8 mouse cellular contexts compared by ENCODE assay signal in genomic region chr17:78736473-78736988, GRCm38 (mm10). TPM values are rescaled to one million over a fixed set of nuclear protein-coding genes. Genes with fewer than 3 reads are reported as not detected.
A peak's percentile ranks its signal among the peaks of the same experiment; 100 is the strongest.
DNase-seq lines count a peak whose midpoint lies in the region; ATAC-seq and TF ChIP-seq lines count a peak whose summit lies in the region.

No protein-coding gene starts in this region.

- H3K27ac ChIP-seq in forebrain, embryonic 11.5 days (ENCODE audit: low read depth, low read length), result peak overlapping the region; percentile 66; the same call in 1 of the 2 replicates
- H3K27ac ChIP-seq in heart, postnatal 0 days (ENCODE audit: low read depth), result peak overlapping the region; percentile 93
- peak overlapping the region; percentile 96 for H3K27ac ChIP-seq in liver, embryonic 16.5 days (ENCODE audit: low read length)
- peak overlapping the region; percentile 88 for H3K27ac ChIP-seq in neural tube, embryonic 13.5 days (replicated peaks)
- H3K27ac ChIP-seq in testis, adult 2 months (ENCODE audit: control insufficient read depth, insufficient read depth, low read depth, low read length), result peak overlapping the region; percentile 78

- H3K27me3 ChIP-seq in forebrain, embryonic 11.5 days (ENCODE audit: control insufficient read depth, insufficient read depth, low read length), result no peaks in the 10 kb centered on the region
- no peaks in the 10 kb centered on the region for H3K27me3 ChIP-seq in heart, postnatal 0 days (ENCODE audit: control insufficient read depth, insufficient read depth, low read length)
- H3K27me3 ChIP-seq in liver, embryonic 16.5 days (ENCODE audit: control insufficient read depth, insufficient read depth, low read depth, low read length), result no peaks in the 10 kb centered on the region
- no peaks in the 10 kb centered on the region for H3K27me3 ChIP-seq in neural tube, embryonic 13.5 days
- no peaks in the 10 kb centered on the region for H3K27me3 ChIP-seq in testis, adult 2 months (ENCODE audit: control insufficient read depth, insufficient read depth, low read length)

- peak overlapping the region; percentile 78 for H3K4me2 ChIP-seq in forebrain, embryonic 11.5 days (ENCODE audit: low read depth, low read length, severe bottlenecking)
- H3K4me2 ChIP-seq in heart, postnatal 0 days (ENCODE audit: low read depth, low read length), result peak overlapping the region; percentile 76
- H3K4me2 ChIP-seq in liver, embryonic 16.5 days (ENCODE audit: low read depth, low read length), result peak overlapping the region; percentile 89
- peak overlapping the region; percentile 78 for H3K4me2 ChIP-seq in neural tube, embryonic 13.5 days

- under 1% methylated on average over 60 of the region's 60 CpGs for WGBS in forebrain, embryonic 11.5 days
- under 1% methylated on average over 59 of the region's 60 CpGs for WGBS in heart, postnatal 0 days
- WGBS in liver, embryonic 16.5 days (ENCODE audit: insufficient replicate concordance), result under 1% methylated on average over 60 of the region's 60 CpGs
- WGBS in neural tube, embryonic 13.5 days, result under 1% methylated on average over 58 of the region's 60 CpGs

- TF ChIP-seq EP300 in heart, postnatal 0 days (IDR thresholded peaks at IDR 0.05; ENCODE audit: low read depth), result peak; percentile 62; the same call in 1 of the 2 replicates

- peak overlapping the region; percentile 93 for H3K9ac ChIP-seq in forebrain, embryonic 11.5 days (ENCODE audit: low read length)
- H3K9ac ChIP-seq in heart, postnatal 0 days (replicated peaks; ENCODE audit: low read depth, low read length), result peak overlapping the region; percentile 88
- H3K9ac ChIP-seq in liver, embryonic 16.5 days (ENCODE audit: low read depth, low read length), result peak overlapping the region; percentile 98
- H3K9ac ChIP-seq in neural tube, embryonic 13.5 days, result peak overlapping the region; percentile 95

- peak overlapping the region; percentile 88 for H3K4me3 ChIP-seq in forebrain, embryonic 11.5 days (ENCODE audit: low read depth, low read length)
- H3K4me3 ChIP-seq in heart, postnatal 0 days (ENCODE audit: low read depth, low read length), result peak overlapping the region; percentile 88
- peak overlapping the region; percentile 96 for H3K4me3 ChIP-seq in liver, embryonic 16.5 days (ENCODE audit: low read depth, low read length)
- H3K4me3 ChIP-seq in neural tube, embryonic 13.5 days, result peak overlapping the region; percentile 95
- H3K4me3 ChIP-seq in testis, adult 2 months (ENCODE audit: control insufficient read depth, low read depth, low read length), result peak overlapping the region; percentile 95

- no peaks in the 10 kb centered on the region for H3K9me3 ChIP-seq in forebrain, embryonic 11.5 days (ENCODE audit: control insufficient read depth, low read length)
- no peaks in the 10 kb centered on the region for H3K9me3 ChIP-seq in heart, postnatal 0 days (replicated peaks; ENCODE audit: control insufficient read depth, low read length)
- no peaks in the 10 kb centered on the region for H3K9me3 ChIP-seq in liver, embryonic 16.5 days (replicated peaks; ENCODE audit: control insufficient read depth, low read length)
- H3K9me3 ChIP-seq in neural tube, embryonic 13.5 days, result no peaks in the 10 kb centered on the region

- no peak for TF ChIP-seq CTCF in heart, postnatal 0 days (IDR thresholded peaks at IDR 0.05; ENCODE audit: low read depth)
- TF ChIP-seq CTCF in testis, adult 2 months (IDR thresholded peaks at IDR 0.05; ENCODE audit: control insufficient read depth, insufficient read depth, insufficient replicate concordance, low read depth, low read length), result no peak

- peak; percentile 80 for TF ChIP-seq POLR2A in testis, adult 2 months (IDR thresholded peaks at IDR 0.05; ENCODE audit: control insufficient read depth, low read depth, low read length)

- peak; percentile 99 to 100 for DNase-seq in CD8-positive naive resting alpha-beta T cell, adult 2 months (ENCODE audit: low read depth in 2 of 2, low spot score in 2 of 2)
- peak; percentile 97 for DNase-seq in c-Kit-positive CD71-negative TER-119-negative erythroid progenitor cells, embryonic 14.5 days (ENCODE audit: low read depth)
- peak; percentile 99 for DNase-seq in forebrain, embryonic 11.5 days (ENCODE audit: low spot score)
- DNase-seq in heart, postnatal 0 days (ENCODE audit: low spot score), result peak; percentile 97
- peak; percentile 100 for DNase-seq in kidney, postnatal 4 days

- peak; percentile 99 for ATAC-seq in forebrain, embryonic 11.5 days (replicated peaks; ENCODE audit: low FRiP score)
- peak; percentile 98 for ATAC-seq in heart, postnatal 0 days (ENCODE audit: insufficient read depth, low read depth)
- ATAC-seq in liver, embryonic 16.5 days (ENCODE audit: low read depth), result peak; percentile 98
- ATAC-seq in neural tube, embryonic 13.5 days (ENCODE audit: low read depth), result peak; percentile 98

- H3K4me1 ChIP-seq in forebrain, embryonic 11.5 days (replicated peaks; ENCODE audit: control insufficient read depth, insufficient read depth, low read length), result peaks cover 8% of the 10 kb centered on the region; the same call in 1 of the 2 replicates
- peaks cover 25% of the 10 kb centered on the region; the same call in 1 of the 2 replicates for H3K4me1 ChIP-seq in heart, postnatal 0 days (ENCODE audit: control insufficient read depth, insufficient read depth)
- peaks cover 18% of the 10 kb centered on the region for H3K4me1 ChIP-seq in liver, embryonic 16.5 days (ENCODE audit: control insufficient read depth, low read depth, low read length)
- H3K4me1 ChIP-seq in neural tube, embryonic 13.5 days (replicated peaks), result peaks cover 38% of the 10 kb centered on the region
- peaks cover 7% of the 10 kb centered on the region for H3K4me1 ChIP-seq in testis, adult 2 months (ENCODE audit: control insufficient read depth, insufficient read depth, low read length)

- H3K36me3 ChIP-seq in forebrain, embryonic 11.5 days (ENCODE audit: control insufficient read depth, insufficient read depth, low read length), result no peaks in the 10 kb centered on the region
- H3K36me3 ChIP-seq in heart, postnatal 0 days (replicated peaks; ENCODE audit: control insufficient read depth, insufficient read depth, low read length), result no peaks in the 10 kb centered on the region
- H3K36me3 ChIP-seq in liver, embryonic 16.5 days (ENCODE audit: control insufficient read depth, insufficient read depth), result no peaks in the 10 kb centered on the region
- H3K36me3 ChIP-seq in neural tube, embryonic 13.5 days, result no peaks in the 10 kb centered on the region
- no peaks in the 10 kb centered on the region for H3K36me3 ChIP-seq in testis, adult 2 months (ENCODE audit: control insufficient read depth, insufficient read depth, low read length)

RNA-seq across cellular contexts. Expression of gene Strn, which starts 0.5 kb away (rescaled TPM):
- polyA plus RNA-seq in forebrain, embryonic 11.5 days (2014; fragmentation: Nextera tagmentation; extraction: Ambion mirVana), result 6.7 and 8.5 TPM in 2 replicates
- total RNA-seq in heart, postnatal 0 days (2014; rRNA removed; ENCODE audit: low replicate concordance), result 29.1 and 44.3 TPM in 2 replicates
- 8.0 and 8.2 TPM in 2 replicates for polyA plus RNA-seq in heart, postnatal 0 days (2015; fragmentation: Nextera tagmentation; extraction: Ambion mirVana)
- 2.6 and 2.8 TPM in 2 replicates for polyA plus RNA-seq in liver, embryonic 16.5 days (2015; fragmentation: Nextera tagmentation; extraction: Ambion mirVana)
- 5.0 TPM in 2 replicates for polyA plus RNA-seq in neural tube, embryonic 13.5 days (2015; fragmentation: Nextera tagmentation; extraction: Ambion mirVana)
- polyA plus RNA-seq in testis, adult 2 months (2012; rRNA removed), result 7.1 and 7.9 TPM in 2 replicates

Comparison
In these comparisons a context has a peak if more than half of its experiments do, and no peak if none do; other contexts are left out.
1. Peak in every context shown above with its lines: DNase-seq, ATAC-seq, H3K4me3 ChIP-seq and H3K27ac ChIP-seq.